Mouse (Mus musculus) thymus, postnatal 25 days (tissue): ENCODE measurements around the gene Sdhb.

Experiments used
- DNase-seq: peaks from one replicate; pipeline ENCODE4 v3.0.0; 2022

Sdhb gene

GRCm38 (mm10) chr4:140960781-140961466 is at the start of gene Sdhb:
Gene Sdhb, plus strand, starts transcription at chr4:140961203.
- DNase-seq = peak; percentile 93

GRCm38 (mm10) chr4:140911416-140911815 is 49.6 kb upstream of the Sdhb start:
- DNase-seq = no peak

GRCm38 (mm10) chr4:140912271-140912833 is 48.7 kb upstream of the Sdhb start:
- no peak for DNase-seq

- DNase-seq = no peak
Measured at GRCm38 (mm10) chr4:140913565-140913964, 47.4 kb upstream of the Sdhb start.

- DNase-seq = no peak
Measured at GRCm38 (mm10) chr4:140914731-140915131, 46.3 kb upstream of the Sdhb start.

GRCm38 (mm10) chr4:140915235-140915634 is 45.8 kb upstream of the Sdhb start:
- no peak for DNase-seq

GRCm38 (mm10) chr4:140916296-140916695 is 44.7 kb upstream of the Sdhb start:
- DNase-seq = no peak

- no peak for DNase-seq
Measured at GRCm38 (mm10) chr4:140917451-140917850, 43.6 kb upstream of the Sdhb start.

GRCm38 (mm10) chr4:140919974-140920836 is 40.8 kb upstream of the Sdhb start:
- no peak for DNase-seq

GRCm38 (mm10) chr4:140922508-140922907 is 38.5 kb upstream of the Sdhb start:
- no peak for DNase-seq

GRCm38 (mm10) chr4:140925648-140926047 is 35.4 kb upstream of the Sdhb start:
- no peak for DNase-seq

GRCm38 (mm10) chr4:140928349-140928748 is 32.7 kb upstream of the Sdhb start:
- no peak for DNase-seq

GRCm38 (mm10) chr4:140929745-140930144 is 31.3 kb upstream of the Sdhb start:
- DNase-seq = no peak

GRCm38 (mm10) chr4:140930900-140931470 is 30.0 kb upstream of the Sdhb start:
- peak; percentile 38 for DNase-seq

- DNase-seq = no peak
Measured at GRCm38 (mm10) chr4:140935643-140936042, 25.4 kb upstream of the Sdhb start.

GRCm38 (mm10) chr4:140944356-140944755 is 16.6 kb upstream of the Sdhb start:
- peak; percentile 75 for DNase-seq

GRCm38 (mm10) chr4:140944961-140945442 is 16.0 kb upstream of the Sdhb start:
- peak; percentile 92 for DNase-seq

- DNase-seq = peak; percentile 53
Measured at GRCm38 (mm10) chr4:140945571-140945970, 15.4 kb upstream of the Sdhb start.

- peak; percentile 46 for DNase-seq
Measured at GRCm38 (mm10) chr4:140946048-140946447, 15.0 kb upstream of the Sdhb start.

GRCm38 (mm10) chr4:140946580-140947205 is 14.3 kb upstream of the Sdhb start:
- DNase-seq = no peak

- no peak for DNase-seq
Measured at GRCm38 (mm10) chr4:140947487-140948440, 13.2 kb upstream of the Sdhb start.

- DNase-seq = peak; percentile 69
Measured at GRCm38 (mm10) chr4:140948481-140948880, 12.5 kb upstream of the Sdhb start.
